Mouse (Mus musculus): ENCODE measurements around the gene Prph2. TPM values are rescaled to one million over a fixed set of nuclear protein-coding genes. Genes with fewer than 3 reads are reported as not detected.

Prph2 gene
- polyA plus RNA-seq, 1 experiment from 2014 or later: not detected

DNA sequence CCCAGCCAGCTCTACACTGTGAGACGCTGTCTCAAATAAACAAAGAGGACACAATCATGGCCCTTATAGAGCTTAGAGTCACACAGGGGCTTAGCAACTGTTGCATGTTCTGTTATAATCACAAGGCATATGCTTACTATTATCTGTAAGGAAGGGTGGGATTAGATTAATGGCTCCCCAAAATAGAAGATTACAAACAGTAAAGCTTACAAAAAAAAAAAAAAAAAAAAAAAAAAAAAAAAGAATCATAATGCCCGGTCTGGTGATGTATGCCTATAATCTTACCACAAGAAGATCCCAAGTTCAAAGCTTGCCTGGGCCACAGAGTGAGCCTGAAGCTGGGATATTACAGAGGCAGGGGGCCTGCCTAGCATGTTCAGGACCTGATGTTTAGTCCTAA is 29.9 kb upstream of the Prph2 start:
- no peaks in the 10 kb centered on the region for H3K9me3 ChIP-seq (replicated peaks)
- H3K36me3 ChIP-seq: no peaks in the 10 kb centered on the region
- 58% methylated on average over 2 of the region's 2 CpGs for WGBS (ENCODE audit: insufficient replicate concordance)
- peaks cover 50% of the 10 kb centered on the region for H3K4me1 ChIP-seq (replicated peaks)
- H3K27ac ChIP-seq: no peak overlapping the region
- ATAC-seq (ENCODE audit: low read depth) (no peak), DNase-seq (no peak)
- H3K4me2 ChIP-seq: no peak overlapping the region
- H3K4me3 ChIP-seq (replicated peaks): no peak overlapping the region
- H3K27me3 ChIP-seq: no peaks in the 10 kb centered on the region
- H3K9ac ChIP-seq: no peak overlapping the region

DNA sequence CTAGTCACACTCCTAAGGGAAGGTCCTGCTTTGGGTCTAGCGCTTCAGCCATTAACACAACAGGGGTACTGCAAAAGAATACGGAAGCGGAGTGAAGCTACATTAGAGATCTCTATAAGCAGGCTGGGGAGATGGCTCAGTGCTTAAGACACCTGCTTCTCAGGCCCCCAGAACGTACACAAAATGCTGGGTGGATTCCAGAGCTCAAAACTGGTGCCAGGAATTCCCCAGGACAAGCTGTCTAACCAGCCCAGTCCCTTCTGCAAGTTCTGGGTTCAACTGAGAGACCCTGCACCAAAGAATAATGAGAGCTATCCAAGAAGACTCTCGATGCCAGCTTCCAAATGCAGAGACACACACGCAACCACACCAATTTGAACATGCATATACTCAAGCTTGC is 28.5 kb upstream of the Prph2 start:
- Histone ChIP-seq H3K36me3 (no peaks in the 10 kb centered on the region), H3K4me3 (replicated peaks) (no peak overlapping the region), H3K4me2 (no peak overlapping the region), H3K9ac (no peak overlapping the region), H3K27ac (no peak overlapping the region), H3K9me3 (replicated peaks) (no peaks in the 10 kb centered on the region), H3K27me3 (no peaks in the 10 kb centered on the region), H3K4me1 (replicated peaks) (peaks cover 63% of the 10 kb centered on the region)
- ATAC-seq (ENCODE audit: low read depth) (no peak), DNase-seq (no peak)
- 76% methylated on average over 6 of the region's 6 CpGs for WGBS (ENCODE audit: insufficient replicate concordance)

DNA sequence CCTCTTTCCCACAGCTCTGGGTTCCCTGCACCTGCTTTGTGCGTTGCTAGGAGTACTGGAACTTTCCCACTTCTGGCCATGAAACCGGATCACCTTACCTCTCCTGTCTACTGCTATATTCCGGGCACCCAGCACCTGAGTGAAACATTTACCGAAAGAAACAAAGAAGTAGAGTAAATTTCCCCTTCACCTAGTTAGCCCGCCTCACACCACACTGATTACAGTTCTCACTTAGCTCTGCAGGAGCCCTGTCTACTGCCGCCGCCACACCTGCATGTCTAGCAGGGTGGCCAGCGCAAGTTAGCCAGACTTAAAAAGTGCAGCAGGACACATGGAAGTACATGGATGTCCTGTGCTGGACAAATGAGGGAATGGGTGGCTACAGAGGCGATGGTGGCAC is 27.2 kb upstream of the Prph2 start:
- DNase-seq: no peak
- H3K27ac ChIP-seq: no peak overlapping the region
- 76% methylated on average over 9 of the region's 9 CpGs for WGBS (ENCODE audit: insufficient replicate concordance)
- no peak overlapping the region for H3K4me2 ChIP-seq
- ATAC-seq (ENCODE audit: low read depth): no peak
- H3K36me3 ChIP-seq: no peaks in the 10 kb centered on the region
- H3K9me3 ChIP-seq (replicated peaks): no peaks in the 10 kb centered on the region
- H3K4me1 ChIP-seq (replicated peaks): peaks cover 75% of the 10 kb centered on the region
- H3K4me3 ChIP-seq (replicated peaks): no peak overlapping the region
- no peak overlapping the region for H3K9ac ChIP-seq
- H3K27me3 ChIP-seq: no peaks in the 10 kb centered on the region

DNA sequence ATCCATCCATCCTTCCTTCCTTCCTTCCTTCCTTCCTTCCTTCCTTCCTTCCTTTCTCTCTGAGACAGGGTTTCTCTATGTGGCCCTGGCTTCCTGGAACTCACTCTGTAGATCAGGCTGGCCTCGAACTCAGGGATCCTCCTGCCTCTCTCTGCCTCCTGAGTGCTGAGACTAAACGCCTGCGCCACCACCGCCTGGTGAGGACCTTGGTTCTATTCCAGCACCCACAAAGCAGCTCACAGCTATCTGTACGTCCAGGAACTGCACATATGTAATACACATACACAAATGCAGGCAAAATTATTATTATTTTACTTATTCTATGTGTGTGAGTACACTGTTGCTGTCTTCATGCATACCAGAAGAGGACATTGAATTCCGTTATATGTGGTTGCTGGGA is 25.5 kb upstream of the Prph2 start:
- peak overlapping the region; percentile 79 for H3K27ac ChIP-seq
- no peak overlapping the region for H3K4me3 ChIP-seq (replicated peaks)
- ATAC-seq (ENCODE audit: low read depth) (no peak), DNase-seq (no peak)
- no peak overlapping the region for H3K9ac ChIP-seq
- no peak overlapping the region; the same call in 1 of the 2 replicates for H3K4me2 ChIP-seq
- peaks cover 85% of the 10 kb centered on the region for H3K4me1 ChIP-seq (replicated peaks)
- no peaks in the 10 kb centered on the region for H3K9me3 ChIP-seq (replicated peaks)
- 72% methylated on average over 6 of the region's 6 CpGs for WGBS (ENCODE audit: insufficient replicate concordance)
- H3K36me3 ChIP-seq: no peaks in the 10 kb centered on the region
- no peaks in the 10 kb centered on the region for H3K27me3 ChIP-seq

DNA sequence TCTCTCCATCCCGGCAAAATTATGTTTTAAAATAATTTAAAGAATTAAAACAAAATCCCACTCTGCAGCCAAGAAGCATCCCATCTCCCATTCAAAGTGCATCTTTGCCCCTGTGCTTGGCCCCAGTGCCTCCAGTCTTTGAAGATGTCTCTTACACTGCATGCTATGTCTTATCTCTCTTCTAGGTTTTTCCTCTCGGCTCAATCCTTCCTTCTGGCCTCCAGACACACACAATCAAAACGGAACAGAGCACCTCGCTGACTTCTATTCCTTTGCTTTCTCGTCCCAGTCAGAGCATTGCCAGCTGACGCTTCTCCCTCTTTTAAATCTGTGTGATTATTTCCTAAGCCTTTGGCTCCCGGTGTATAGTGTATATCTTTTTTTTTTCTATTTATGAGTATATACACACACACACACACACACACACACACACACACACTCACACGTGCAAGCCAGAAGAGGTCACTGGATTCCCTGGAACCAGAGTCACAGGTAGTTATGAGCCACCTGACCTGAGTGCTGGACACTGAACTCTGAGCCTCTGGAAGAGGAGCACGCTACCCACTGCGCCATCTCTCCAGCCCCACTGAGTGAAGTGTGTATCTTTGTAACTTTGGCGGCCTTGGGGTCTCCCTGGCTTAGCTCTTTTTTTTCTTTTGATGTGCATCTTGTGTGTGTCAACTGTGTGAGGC is 24.9 kb upstream of the Prph2 start:
- DNase-seq (peak; percentile 30), ATAC-seq (ENCODE audit: low read depth) (peak; percentile 26; the same call in 1 of the 2 replicates)
- Histone ChIP-seq H3K36me3 (no peaks in the 10 kb centered on the region), H3K4me3 (replicated peaks) (peak overlapping the region; percentile 43), H3K4me2 (peak overlapping the region; percentile 70), H3K9ac (peak overlapping the region; percentile 58), H3K27me3 (no peaks in the 10 kb centered on the region), H3K9me3 (replicated peaks) (no peaks in the 10 kb centered on the region), H3K27ac (peak overlapping the region; percentile 79), H3K4me1 (replicated peaks) (peaks cover 83% of the 10 kb centered on the region)
- WGBS (ENCODE audit: insufficient replicate concordance): 35% methylated on average over 11 of the region's 11 CpGs

DNA sequence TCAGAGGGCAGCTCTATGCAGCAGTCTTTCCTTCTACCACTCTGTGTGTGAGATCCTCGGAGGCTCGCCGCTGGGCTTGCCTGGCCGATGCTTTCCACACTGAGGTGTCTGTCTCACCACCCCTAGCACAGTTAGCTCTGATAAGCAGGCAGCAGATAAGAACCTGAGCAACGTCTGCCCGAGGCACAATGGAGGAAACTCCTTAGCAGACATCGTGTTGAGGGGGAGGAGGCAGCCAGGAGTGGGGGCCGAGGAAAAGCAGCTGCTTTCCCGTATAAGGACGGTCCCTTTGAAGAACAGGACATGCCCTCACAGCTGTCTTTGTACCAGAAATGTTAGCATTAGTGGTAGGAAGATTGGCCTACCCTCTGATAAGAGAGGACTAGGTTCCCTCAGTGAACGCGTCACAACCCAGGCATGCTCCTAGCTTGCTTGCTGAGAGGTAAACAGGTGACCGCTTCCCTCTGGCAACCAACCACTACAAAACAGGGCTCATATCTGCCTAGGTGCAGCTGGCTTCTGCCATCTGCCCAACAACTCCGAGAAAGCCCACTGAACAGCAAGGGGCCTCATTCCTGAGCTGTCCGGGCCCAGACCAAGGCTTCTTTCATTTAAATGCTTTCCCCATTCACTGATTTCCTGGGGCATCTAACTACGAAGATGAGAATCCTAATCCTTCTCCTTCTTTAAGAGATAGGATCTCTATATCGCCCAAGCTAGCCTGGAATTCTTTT is 24.2 kb upstream of the Prph2 start:
- Histone ChIP-seq H3K36me3 (no peaks in the 10 kb centered on the region), H3K9me3 (replicated peaks) (no peaks in the 10 kb centered on the region), H3K4me1 (replicated peaks) (peaks cover 84% of the 10 kb centered on the region), H3K9ac (peak overlapping the region; percentile 58), H3K27ac (peak overlapping the region; percentile 79), H3K4me2 (peak overlapping the region; percentile 70), H3K4me3 (replicated peaks) (peak overlapping the region; percentile 43), H3K27me3 (no peaks in the 10 kb centered on the region)
- 12% methylated on average over 17 of the region's 17 CpGs for WGBS (ENCODE audit: insufficient replicate concordance)
- peak; percentile 48 for ATAC-seq (ENCODE audit: low read depth)
- DNase-seq: peak; percentile 57

DNA sequence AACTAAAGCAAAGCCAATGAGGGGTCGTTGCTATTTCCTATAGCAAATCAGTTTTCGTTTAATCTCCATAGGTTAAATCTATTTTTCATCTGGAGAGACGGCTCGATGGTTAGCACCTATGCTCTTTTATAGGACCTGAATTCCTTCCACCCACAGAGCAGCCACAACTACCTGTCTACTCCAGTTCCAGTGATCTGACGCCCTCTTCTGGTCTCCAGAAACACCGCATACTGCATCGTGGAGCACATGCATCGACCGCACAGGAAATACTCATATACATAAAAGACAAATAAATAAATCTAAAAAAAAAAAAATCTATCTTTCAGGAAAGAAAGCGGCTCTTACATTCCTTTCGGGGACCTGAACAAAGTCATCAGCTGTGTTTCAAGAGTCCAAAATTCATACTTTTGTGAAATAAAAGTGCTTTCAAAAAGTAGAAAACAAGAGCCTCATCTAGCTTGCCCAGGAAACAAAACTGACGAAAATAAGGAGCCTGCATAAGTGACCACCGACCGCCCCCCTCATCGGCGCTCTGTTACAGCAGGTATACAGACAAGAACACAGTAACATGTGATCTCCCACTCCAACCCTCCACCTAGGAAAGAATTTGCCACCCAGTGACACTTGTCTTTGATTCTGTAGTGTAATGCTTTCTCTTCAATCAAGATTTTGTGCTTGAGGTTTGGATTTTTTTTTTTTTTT is 21.6 kb upstream of the Prph2 start:
- ATAC-seq (ENCODE audit: low read depth): no peak
- Histone ChIP-seq H3K4me1 (replicated peaks) (peaks cover 88% of the 10 kb centered on the region), H3K9ac (peak overlapping the region; percentile 82), H3K36me3 (peaks cover 8% of the 10 kb centered on the region), H3K27ac (peak overlapping the region; percentile 93), H3K9me3 (replicated peaks) (no peaks in the 10 kb centered on the region), H3K27me3 (no peaks in the 10 kb centered on the region), H3K4me2 (peak overlapping the region; percentile 99), H3K4me3 (replicated peaks) (peak overlapping the region; percentile 91)
- 22% methylated on average over 16 of the region's 16 CpGs for WGBS (ENCODE audit: insufficient replicate concordance)
- DNase-seq: peak; percentile 40

DNA sequence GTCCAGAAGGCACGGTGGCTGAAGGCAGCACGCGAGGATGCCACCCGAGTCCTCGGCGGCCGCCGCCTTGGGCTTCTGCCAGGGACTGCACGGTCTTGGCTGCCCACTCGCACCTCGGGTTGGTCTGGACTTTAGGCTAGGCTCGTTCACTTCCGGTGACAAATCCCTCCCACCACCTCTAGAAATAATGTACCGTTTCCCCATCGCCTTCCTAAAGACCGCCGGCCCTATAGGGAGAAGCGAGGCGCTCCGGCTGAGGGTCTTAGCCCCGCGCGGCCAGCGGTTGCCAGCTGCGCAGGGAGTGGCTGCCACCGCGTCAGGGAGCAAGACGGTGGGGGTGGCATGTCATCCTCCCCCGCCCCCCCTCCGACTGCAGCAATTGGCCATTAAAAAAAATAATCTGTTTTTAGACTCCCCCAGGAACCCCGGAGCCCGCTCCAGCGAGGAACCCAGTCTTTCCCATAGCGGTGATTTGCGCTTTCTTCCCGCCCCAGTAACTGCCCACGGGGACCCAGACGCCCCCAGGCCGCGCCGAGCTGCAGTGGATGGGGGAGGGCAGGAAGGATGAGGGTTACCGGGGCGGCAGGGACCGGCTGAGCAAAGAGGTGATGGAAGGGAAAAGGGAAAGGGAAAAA is 20.7 kb upstream of the Prph2 start:
- H3K4me1 ChIP-seq (replicated peaks): peaks cover 82% of the 10 kb centered on the region

DNA sequence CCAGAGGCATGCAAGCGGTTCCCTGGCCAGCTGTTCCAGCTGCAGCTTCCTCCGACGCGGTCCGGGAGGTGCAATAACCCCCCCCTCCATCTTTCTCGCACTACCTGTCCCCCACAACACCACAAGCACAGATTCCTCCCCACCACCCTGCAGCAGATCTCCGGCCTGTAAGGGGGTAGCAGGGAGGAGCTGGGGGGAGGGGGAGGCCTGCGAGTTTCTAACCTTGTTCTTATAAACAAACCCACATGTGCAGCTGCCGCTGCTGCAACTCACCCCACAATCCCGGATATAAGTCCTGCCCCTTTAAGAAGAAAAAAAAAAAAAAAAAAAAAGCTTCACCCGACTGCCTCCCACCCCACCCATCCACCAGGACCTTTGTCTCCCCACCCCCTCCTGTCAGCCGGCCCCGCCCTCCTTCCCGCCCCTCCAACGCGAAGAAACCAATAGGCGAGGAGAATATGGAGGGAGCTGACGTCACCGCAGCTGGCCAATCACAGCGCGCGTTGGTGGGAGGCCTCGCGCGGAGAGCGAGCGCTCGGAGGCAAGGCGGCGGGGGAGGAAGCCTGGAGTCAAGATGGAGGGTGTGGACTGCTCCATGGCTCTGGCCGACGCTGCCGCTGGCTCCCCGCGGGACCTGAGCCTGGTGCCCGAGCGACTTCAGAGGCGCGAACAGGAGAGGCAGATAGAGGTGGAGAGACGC is 20.0 kb upstream of the Prph2 start, which contains the start of gene Tbcc:
TSS of gene Tbcc (plus strand) at position 569 of the 700 bp plus-strand sequence.
- Histone ChIP-seq H3K27ac (peak within 1 kb of the TSS; percentile 93), H3K9ac (peak within 1 kb of the TSS; percentile 94), H3K9me3 (replicated peaks) (no peaks in the 10 kb centered on the region), H3K4me2 (peak within 1 kb of the TSS; percentile 100), H3K27me3 (no peaks in the 10 kb centered on the region), H3K4me3 (replicated peaks) (peak within 1 kb of the TSS; percentile 91), H3K4me1 (replicated peaks) (peaks cover 75% of the 10 kb centered on the region), H3K36me3 (peaks cover 11% of the 10 kb centered on the region)
- ATAC-seq (ENCODE audit: low read depth) (peak; percentile 89), DNase-seq (peak; percentile 94)
- under 1% methylated on average over 40 of the region's 40 CpGs for WGBS (ENCODE audit: insufficient replicate concordance)

More for the DNA sequence above, 20.7 kb upstream of the Prph2 start:
- Histone ChIP-seq H3K27me3 (no peaks in the 10 kb centered on the region), H3K9ac (peak overlapping the region; percentile 82), H3K4me3 (replicated peaks) (peak overlapping the region; percentile 91), H3K36me3 (peaks cover 11% of the 10 kb centered on the region), H3K9me3 (replicated peaks) (no peaks in the 10 kb centered on the region), H3K4me2 (peak overlapping the region; percentile 99), H3K27ac (peak overlapping the region; percentile 93)
- peak; percentile 50 for DNase-seq
- under 1% methylated on average over 44 of the region's 44 CpGs for WGBS (ENCODE audit: insufficient replicate concordance)
- peak; percentile 14 for ATAC-seq (ENCODE audit: low read depth)

DNA sequence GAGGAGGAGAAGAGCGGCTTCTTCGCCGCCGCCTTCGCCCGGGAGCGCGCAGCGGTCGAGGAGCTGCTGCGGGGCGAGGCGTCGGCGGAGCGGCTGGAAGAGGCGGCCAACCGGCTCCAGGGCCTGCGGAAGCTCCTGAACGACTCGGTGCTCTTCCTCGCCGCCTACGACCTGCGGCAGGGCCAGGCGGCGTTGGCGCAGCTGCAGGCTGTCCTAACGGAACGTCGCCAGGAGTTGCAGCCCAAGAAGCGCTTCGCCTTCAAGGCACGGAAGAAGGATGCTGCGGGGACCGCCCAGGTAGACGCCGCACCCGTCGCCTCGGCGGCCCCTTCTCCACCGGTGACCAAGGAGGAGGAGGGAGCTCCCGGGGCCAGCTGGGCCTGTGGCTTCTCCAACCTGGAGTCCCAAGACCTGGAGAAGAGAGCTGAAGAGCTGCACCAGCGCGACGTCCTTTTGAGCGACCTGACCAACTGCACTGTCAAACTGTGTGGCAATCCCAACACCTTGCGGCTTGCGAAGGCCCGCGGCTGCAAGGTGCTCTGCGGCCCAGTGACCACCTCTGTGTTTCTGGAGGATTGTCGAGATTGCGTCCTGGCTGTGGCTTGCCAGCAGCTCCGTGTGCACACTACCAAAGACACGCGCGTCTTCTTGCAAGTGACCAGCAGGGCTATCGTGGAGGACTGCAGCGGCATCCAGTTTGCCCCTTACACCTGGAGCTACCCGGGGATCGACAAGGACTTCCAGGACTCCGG is 19.2 kb upstream of the Prph2 start:
- H3K4me3 ChIP-seq (replicated peaks): peak overlapping the region; percentile 91
- peaks cover 67% of the 10 kb centered on the region for H3K4me1 ChIP-seq (replicated peaks)
- H3K36me3 ChIP-seq: peaks cover 11% of the 10 kb centered on the region
- WGBS (ENCODE audit: insufficient replicate concordance): 2% methylated on average over 63 of the region's 64 CpGs
- peak overlapping the region; percentile 100 for H3K4me2 ChIP-seq
- no peaks in the 10 kb centered on the region for H3K9me3 ChIP-seq (replicated peaks)
- H3K9ac ChIP-seq: peak overlapping the region; percentile 94
- DNase-seq (peak; percentile 35), ATAC-seq (ENCODE audit: low read depth) (peak; percentile 42)
- H3K27me3 ChIP-seq: no peaks in the 10 kb centered on the region
- H3K27ac ChIP-seq: peak overlapping the region; percentile 86

Data from liver, embryonic 13.5 days (tissue).